Mouse (Mus musculus) kidney, embryonic 14.5 days (tissue): ENCODE measurements at regions not wholly inside any gene's neighbourhood (a gene's known extent, or its start where the extent isn't known, plus 50 kb on each side); places are given as distances from the start of the nearest gene placed in this dataset.
A peak's percentile ranks its signal among the peaks of the same experiment; 100 is the strongest.

ENCODE experiments used
- ATAC-seq: fragments of 200-750 bp; cut with Nextera tagmentation; 2 replicates; pipeline ENCODE4 v1.8.0; 2017; ENCODE audit warnings: moderate number of reproducible peaks, mild to moderate bottlenecking, moderate TSS enrichment, moderate library complexity; ENCODE audit not compliant: low FRiP score, low TSS enrichment
- H3K27ac ChIP-seq: fragments of 300-500 bp; sonication (generic); 2 replicates; pipeline ENCODE4 v1.5.1; 2014; ENCODE audit warnings: low read depth, mild to moderate bottlenecking, low read length, moderate library complexity, mixed read lengths
- H3K27me3 ChIP-seq: fragments of 300-500 bp; sonication (generic); 2 replicates; pipeline ENCODE4 v1.6.1; 2014; ENCODE audit warnings: mild to moderate bottlenecking, low read length; ENCODE audit not compliant: control insufficient read depth, insufficient read depth
- H3K36me3 ChIP-seq: fragments of 300-500 bp; sonication (generic); 2 replicates; pipeline ENCODE4 v1.6.1; 2014; ENCODE audit warnings: low read length, mixed read lengths; ENCODE audit not compliant: control insufficient read depth, insufficient read depth
- H3K4me1 ChIP-seq: fragments of 300-500 bp; sonication (generic); 2 replicates; pipeline ENCODE4 v1.6.1; 2014; ENCODE audit warnings: low read length, mixed read lengths; ENCODE audit not compliant: control insufficient read depth, insufficient read depth
- H3K4me2 ChIP-seq: fragments of 300-500 bp; sonication (generic); replicated peaks from 2 replicates; pipeline ENCODE4 v1.6.1; 2014; ENCODE audit warnings: low read depth, mild to moderate bottlenecking, low read length
- H3K4me3 ChIP-seq: fragments of 300-500 bp; sonication (generic); 2 replicates; pipeline ENCODE4 v1.5.1; 2014; ENCODE audit warnings: mild to moderate bottlenecking, low read length
- H3K9ac ChIP-seq: fragments of 300-500 bp; sonication (generic); 2 replicates; pipeline ENCODE4 v1.6.1; 2014; ENCODE audit warnings: low read depth, mild to moderate bottlenecking, low read length, moderate library complexity
- H3K9me3 ChIP-seq: fragments of 300-500 bp; sonication (generic); 2 replicates; pipeline ENCODE4 v1.6.1; 2016; ENCODE audit warnings: low read length; ENCODE audit not compliant: control insufficient read depth
- WGBS: fragments of 180-500 bp; shearing (Covaris S2); extraction: QIAGEN DNeasy Blood & Tissue Kit; methylation state at CpG from one replicate; pipeline ENCODE4 v1.1.7; 2014; 5-methylcytosine and 5-hydroxymethylcytosine counted together

- Histone ChIP-seq H3K27me3 (no peaks in the 10 kb centered on the region), H3K27ac (no peak overlapping the region), H3K4me1 (0 out of 2 replicates have a peak, but pooled peaks cover 3% of the 10 kb centered on the region), H3K4me3 (no peak overlapping the region), H3K4me2 (no peak overlapping the region), H3K9me3 (no peaks in the 10 kb centered on the region), H3K36me3 (no peaks in the 10 kb centered on the region), H3K9ac (no peak overlapping the region)
- ATAC-seq = no peak
- 87% methylated on average over 2 of the region's 2 CpGs for WGBS
These were observed 218.9 kb upstream of the Adgrl2 start for GRCm38 (mm10) chr3:149209260-149209659.

- Histone ChIP-seq H3K27me3 (no peaks in the 10 kb centered on the region), H3K36me3 (no peaks in the 10 kb centered on the region), H3K9me3 (no peaks in the 10 kb centered on the region), H3K9ac (no peak overlapping the region), H3K4me2 (no peak overlapping the region), H3K4me1 (no peaks in the 10 kb centered on the region), H3K4me3 (no peak overlapping the region), H3K27ac (no peak overlapping the region)
- ATAC-seq = no peak
- 72% methylated on average over 5 of the region's 5 CpGs for WGBS
These were observed 213.1 kb upstream of the Adgrl2 start for GRCm38 (mm10) chr3:149203451-149203850.

GRCm38 (mm10) chr3:149196477-149197185 lies 206.3 kb upstream of the Adgrl2 start:
- WGBS = 62% methylated on average over 8 of the region's 8 CpGs
- Histone ChIP-seq H3K4me1 (no peaks in the 10 kb centered on the region), H3K27ac (peak overlapping the region; percentile 77; the same call in 1 of the 2 replicates), H3K9ac (no peak overlapping the region), H3K4me2 (no peak overlapping the region), H3K4me3 (no peak overlapping the region), H3K27me3 (no peaks in the 10 kb centered on the region), H3K36me3 (no peaks in the 10 kb centered on the region), H3K9me3 (no peaks in the 10 kb centered on the region)
- ATAC-seq = peak; percentile 91

- no peak overlapping the region for H3K27ac ChIP-seq
- H3K36me3 ChIP-seq = no peaks in the 10 kb centered on the region
- H3K9me3 ChIP-seq = no peaks in the 10 kb centered on the region
- no peak overlapping the region for H3K4me2 ChIP-seq
- no peaks in the 10 kb centered on the region for H3K4me1 ChIP-seq
- no peak overlapping the region for H3K9ac ChIP-seq
- H3K27me3 ChIP-seq = no peaks in the 10 kb centered on the region
- 82% methylated on average over 19 of the region's 19 CpGs for WGBS
- no peak for ATAC-seq
- H3K4me3 ChIP-seq = no peak overlapping the region
These were observed 200.7 kb upstream of the Adgrl2 start for GRCm38 (mm10) chr3:149190856-149191576.

- H3K4me1 ChIP-seq = peaks cover 5% of the 10 kb centered on the region; the same call in 1 of the 2 replicates
- no peaks in the 10 kb centered on the region for H3K27me3 ChIP-seq
- WGBS = 30% methylated on average over 12 of the region's 12 CpGs
- no peak overlapping the region for H3K4me3 ChIP-seq
- peak; percentile 49; the same call in 1 of the 2 replicates for ATAC-seq
- H3K27ac ChIP-seq = no peak overlapping the region
- no peaks in the 10 kb centered on the region for H3K36me3 ChIP-seq
- H3K4me2 ChIP-seq = peak overlapping the region; percentile 34
- H3K9ac ChIP-seq = no peak overlapping the region
- H3K9me3 ChIP-seq = no peaks in the 10 kb centered on the region
These were observed 193.8 kb upstream of the Adgrl2 start for GRCm38 (mm10) chr3:149184136-149184551.

GRCm38 (mm10) chr3:149182095-149182494 lies 191.7 kb upstream of the Adgrl2 start:
- H3K4me3 ChIP-seq = no peak overlapping the region
- H3K4me2 ChIP-seq = no peak overlapping the region
- H3K9me3 ChIP-seq = no peaks in the 10 kb centered on the region
- peaks cover 5% of the 10 kb centered on the region; the same call in 1 of the 2 replicates for H3K4me1 ChIP-seq
- WGBS = 71% methylated on average over 5 of the region's 5 CpGs
- no peaks in the 10 kb centered on the region for H3K36me3 ChIP-seq
- H3K27ac ChIP-seq = 0 out of 2 replicates have a peak overlapping the region, but pooled peaks have one; percentile 26
- H3K9ac ChIP-seq = no peak overlapping the region
- H3K27me3 ChIP-seq = no peaks in the 10 kb centered on the region
- ATAC-seq = no peak

GRCm38 (mm10) chr3:149180129-149180528 lies 189.8 kb upstream of the Adgrl2 start:
- Histone ChIP-seq H3K9me3 (no peaks in the 10 kb centered on the region), H3K36me3 (no peaks in the 10 kb centered on the region), H3K4me3 (no peak overlapping the region), H3K9ac (no peak overlapping the region), H3K27ac (no peak overlapping the region), H3K4me1 (peaks cover 5% of the 10 kb centered on the region; the same call in 1 of the 2 replicates), H3K4me2 (peak overlapping the region; percentile 27), H3K27me3 (no peaks in the 10 kb centered on the region)
- ATAC-seq = no peak
- WGBS = 19% methylated on average over 8 of the region's 8 CpGs

GRCm38 (mm10) chr3:149179486-149180116 lies 189.2 kb upstream of the Adgrl2 start:
- ATAC-seq = no peak
- Histone ChIP-seq H3K27ac (no peak overlapping the region), H3K4me2 (peak overlapping the region; percentile 27)

More at GRCm38 (mm10) chr3:149179486-149180116, 189.2 kb upstream of the Adgrl2 start:
- H3K36me3 ChIP-seq = no peaks in the 10 kb centered on the region
- H3K9ac ChIP-seq = no peak overlapping the region
- H3K9me3 ChIP-seq = no peaks in the 10 kb centered on the region
- H3K4me3 ChIP-seq = no peak overlapping the region
- H3K27me3 ChIP-seq = no peaks in the 10 kb centered on the region
- peaks cover 5% of the 10 kb centered on the region; the same call in 1 of the 2 replicates for H3K4me1 ChIP-seq
- WGBS = 64% methylated on average over 11 of the region's 11 CpGs
